Mouse (Mus musculus) ES-E14 (cell line): ENCODE measurements around the gene Htr1b.

Experiments
- CHD2 ChIP-seq: IDR thresholded peaks from 2 replicates; pipeline ENCODE4 v1.6.1; 2014; ENCODE audit warnings: mild to moderate bottlenecking, low read depth, low read length, inconsistent platforms
- HCFC1 ChIP-seq: IDR thresholded peaks from 2 replicates; pipeline ENCODE4 v1.6.1; 2012; ENCODE audit warnings: low read length, inconsistent platforms, borderline replicate concordance; ENCODE audit not compliant: insufficient read depth
- MAFK ChIP-seq: IDR thresholded peaks from 2 replicates; pipeline ENCODE4 v1.6.1; 2014; ENCODE audit warnings: mild to moderate bottlenecking, low read depth, low read length, inconsistent platforms; ENCODE audit not compliant: insufficient read depth
- ZC3H11A ChIP-seq: IDR thresholded peaks from 2 replicates; pipeline ENCODE4 v1.6.1; 2012; ENCODE audit warnings: low read depth, mild to moderate bottlenecking, inconsistent platforms, low read length, borderline replicate concordance
- ZNF384 ChIP-seq: IDR thresholded peaks from 2 replicates; pipeline ENCODE4 v1.6.1; 2012; ENCODE audit warnings: low read depth, low read length, inconsistent platforms

- TF ChIP-seq HCFC1: no peak
- no peak for TF ChIP-seq ZNF384
- TF ChIP-seq ZC3H11A: no peak
- no peak for TF ChIP-seq MAFK
- no peak for TF ChIP-seq CHD2
These were observed 535 bp upstream of the Htr1b start for GRCm38 (mm10) chr9:81634163-81634562.
